Mouse (Mus musculus) midbrain, embryonic 12.5 days (tissue): ENCODE measurements around the gene Gm21882. TPM values are rescaled to one million over a fixed set of nuclear protein-coding genes. Genes with fewer than 3 reads are reported as not detected.
"Not testable (repeated sequence)": the region's sequence is repeated elsewhere in the genome, so short reads cannot be mapped to it uniquely, and the experiment has no call there.

Experiments used
- ATAC-seq: fragments of 200-750 bp; cut with Nextera tagmentation; 2 replicates; pipeline ENCODE4 v1.8.0; 2017; ENCODE audit warnings: low read depth, moderate TSS enrichment, moderate library complexity; ENCODE audit not compliant: low FRiP score
- H3K27ac ChIP-seq: fragments of 300-500 bp; sonication (generic); replicated peaks from 2 replicates; pipeline ENCODE4 v1.5.1; 2016; ENCODE audit warnings: mild to moderate bottlenecking
- H3K27me3 ChIP-seq: fragments of 300-500 bp; sonication (generic); 2 replicates; pipeline ENCODE4 v1.6.1; 2016; ENCODE audit warnings: mild to moderate bottlenecking
- H3K36me3 ChIP-seq: fragments of 300-500 bp; sonication (generic); 2 replicates; pipeline ENCODE4 v1.6.1; 2016
- H3K4me1 ChIP-seq: fragments of 300-500 bp; sonication (generic); 2 replicates; pipeline ENCODE4 v1.6.1; 2016
- H3K4me2 ChIP-seq: fragments of 300-500 bp; sonication (generic); replicated peaks from 2 replicates; pipeline ENCODE4 v1.6.1; 2016; ENCODE audit warnings: mild to moderate bottlenecking, moderate library complexity
- H3K4me3 ChIP-seq: fragments of 300-500 bp; sonication (generic); 2 replicates; pipeline ENCODE4 v1.5.1; 2016; ENCODE audit warnings: mild to moderate bottlenecking
- H3K9ac ChIP-seq: fragments of 300-500 bp; sonication (generic); replicated peaks from 2 replicates; pipeline ENCODE4 v1.6.1; 2016; ENCODE audit warnings: mild to moderate bottlenecking, moderate library complexity
- H3K9me3 ChIP-seq: fragments of 300-500 bp; sonication (generic); 2 replicates; pipeline ENCODE4 v1.6.1; 2016; ENCODE audit warnings: mild to moderate bottlenecking
- WGBS: fragments of 180-500 bp; shearing (Covaris S2); methylation state at CpG from one replicate; pipeline ENCODE4 v1.1.7; 2016; 5-methylcytosine and 5-hydroxymethylcytosine counted together
- polyA plus RNA-seq: library from polyadenylated mRNA; unstranded; fragments of >200 nt; fragmentation: Nextera tagmentation; extraction: Ambion mirVana; gene quantifications from 2 replicates; pipeline ENCODE4 v1.2.1, GENCODE M21; 2016

Gene Gm21882
- not detected in 2 replicates for polyA plus RNA-seq

DNA sequence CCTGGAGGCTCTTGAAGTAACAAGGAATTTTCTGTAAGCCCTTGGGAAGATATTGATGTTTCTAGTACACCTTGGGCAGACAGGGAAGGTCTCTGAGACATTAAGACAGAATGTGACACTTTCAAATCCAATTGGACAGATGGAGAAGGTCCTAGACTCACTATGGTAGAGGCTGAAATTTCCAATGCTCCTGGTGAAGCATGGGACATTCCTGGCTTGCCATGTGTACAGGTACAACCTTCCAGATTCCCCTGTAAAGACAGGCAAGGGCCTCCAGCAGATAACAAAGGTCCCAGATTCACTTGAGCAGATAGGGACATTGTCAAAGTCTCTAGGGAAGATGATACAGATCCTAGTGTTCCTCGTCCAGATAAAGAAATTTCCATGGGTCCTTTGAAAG lies at the start of gene Gm21882:
Gene Gm21882 (minus strand): TSS at position 101 of the 400 bp plus-strand sequence.
- H3K4me2 ChIP-seq, H3K36me3 ChIP-seq, H3K4me1 ChIP-seq, H3K9ac ChIP-seq, H3K9me3 ChIP-seq, ATAC-seq, H3K27me3 ChIP-seq, H3K4me3 ChIP-seq, H3K27ac ChIP-seq: not testable (repeated sequence)
- 80% methylated on average over 1 of the region's 1 CpGs for WGBS

Other genes with a start within 250 kb of the Gm21882 start
- gene Gm21865, start 64.6 kb downstream of the Gm21882 start, polyA plus RNA-seq, result not detected in 2 replicates